Mouse (Mus musculus) ES-Bruce4 (cell line): ENCODE measurements around the gene Lamb3. TPM values are rescaled to one million over a fixed set of nuclear protein-coding genes. Genes with fewer than 3 reads are reported as not detected.

ENCODE experiments used
- H3K27ac ChIP-seq: 2 replicates; pipeline ENCODE4 v1.5.1; 2012; ENCODE audit warnings: low read length, inconsistent platforms; ENCODE audit not compliant: insufficient read depth
- H3K27me3 ChIP-seq: 2 replicates; pipeline ENCODE4 v1.6.1; 2012; ENCODE audit warnings: mild to moderate bottlenecking, low read length, inconsistent platforms; ENCODE audit not compliant: control insufficient read depth, poor library complexity, insufficient read depth, severe bottlenecking
- H3K36me3 ChIP-seq: 2 replicates; pipeline ENCODE4 v1.6.1; 2012; ENCODE audit warnings: inconsistent platforms, mild to moderate bottlenecking, low read length, moderate library complexity; ENCODE audit not compliant: control insufficient read depth, poor library complexity, insufficient read depth, severe bottlenecking
- H3K4me1 ChIP-seq: one replicate; pipeline ENCODE4 v1.8.1; 2011; ENCODE audit warnings: low read length; ENCODE audit not compliant: control insufficient read depth, insufficient read depth
- H3K4me3 ChIP-seq: 2 replicates; pipeline ENCODE4 v1.5.1; 2011; ENCODE audit warnings: low read depth, mild to moderate bottlenecking, low read length
- H3K9ac ChIP-seq: 2 replicates; pipeline ENCODE4 v1.6.1; 2012; ENCODE audit warnings: low read depth, mild to moderate bottlenecking, inconsistent platforms; ENCODE audit not compliant: poor library complexity, severe bottlenecking
- H3K9me3 ChIP-seq: replicated peaks from 2 replicates; pipeline ENCODE4 v1.6.1; 2012; ENCODE audit warnings: mild to moderate bottlenecking, low read length, inconsistent platforms; ENCODE audit not compliant: control insufficient read depth, poor library complexity, insufficient read depth, severe bottlenecking
- CTCF ChIP-seq: IDR thresholded peaks from one replicate; pipeline ENCODE4 v1.8.1; 2011; ENCODE audit warnings: low read depth, low read length
- EP300 ChIP-seq: IDR thresholded peaks from 2 replicates; pipeline ENCODE4 v1.6.1; 2011; ENCODE audit warnings: low read depth, low read length; ENCODE audit not compliant: insufficient read depth
- POLR2A ChIP-seq: IDR thresholded peaks from one replicate; pipeline ENCODE4 v1.8.1; 2011; ENCODE audit warnings: low read length; ENCODE audit not compliant: insufficient read depth
- polyA plus RNA-seq: library from polyadenylated mRNA; stranded (reverse); fragments of >200 nt; gene quantifications from 2 replicates; pipeline ENCODE4 v1.2.4, GENCODE M21; 2011; ENCODE audit warnings: low read depth; ENCODE audit not compliant: missing spikeins, insufficient read depth, insufficient read length

The Lamb3 gene
- polyA plus RNA-seq, 1 experiment, result 6.4 TPM

- Histone ChIP-seq H3K4me1 (no peaks in the 10 kb centered on the region), H3K9ac (no peak overlapping the region), H3K4me3 (no peak overlapping the region), H3K27me3 (no peaks in the 10 kb centered on the region), H3K27ac (no peak overlapping the region), H3K9me3 (no peaks in the 10 kb centered on the region), H3K36me3 (no peaks in the 10 kb centered on the region)
- TF ChIP-seq CTCF (no peak), EP300 (no peak), POLR2A (no peak)
These were observed 47.5 kb downstream of the Lamb3 start for GRCm38 (mm10) chr1:193255032-193255431.

- no peak overlapping the region for H3K9ac ChIP-seq
- H3K9me3 ChIP-seq, result no peaks in the 10 kb centered on the region
- TF ChIP-seq EP300 (no peak), POLR2A (no peak), CTCF (no peak)
- no peaks in the 10 kb centered on the region for H3K4me1 ChIP-seq
- no peaks in the 10 kb centered on the region for H3K36me3 ChIP-seq
- H3K27me3 ChIP-seq, result no peaks in the 10 kb centered on the region
- H3K27ac ChIP-seq, result no peak overlapping the region
- H3K4me3 ChIP-seq, result no peak overlapping the region
These were observed 48.2 kb downstream of the Lamb3 start for GRCm38 (mm10) chr1:193255488-193256288.

GRCm38 (mm10) chr1:193256289-193256577 lies 48.7 kb downstream of the Lamb3 start:
- Histone ChIP-seq H3K4me1 (no peaks in the 10 kb centered on the region), H3K36me3 (no peaks in the 10 kb centered on the region), H3K9me3 (no peaks in the 10 kb centered on the region), H3K9ac (no peak overlapping the region), H3K27me3 (no peaks in the 10 kb centered on the region), H3K4me3 (no peak overlapping the region), H3K27ac (no peak overlapping the region)
- TF ChIP-seq EP300 (no peak), POLR2A (no peak), CTCF (no peak)

DNA sequence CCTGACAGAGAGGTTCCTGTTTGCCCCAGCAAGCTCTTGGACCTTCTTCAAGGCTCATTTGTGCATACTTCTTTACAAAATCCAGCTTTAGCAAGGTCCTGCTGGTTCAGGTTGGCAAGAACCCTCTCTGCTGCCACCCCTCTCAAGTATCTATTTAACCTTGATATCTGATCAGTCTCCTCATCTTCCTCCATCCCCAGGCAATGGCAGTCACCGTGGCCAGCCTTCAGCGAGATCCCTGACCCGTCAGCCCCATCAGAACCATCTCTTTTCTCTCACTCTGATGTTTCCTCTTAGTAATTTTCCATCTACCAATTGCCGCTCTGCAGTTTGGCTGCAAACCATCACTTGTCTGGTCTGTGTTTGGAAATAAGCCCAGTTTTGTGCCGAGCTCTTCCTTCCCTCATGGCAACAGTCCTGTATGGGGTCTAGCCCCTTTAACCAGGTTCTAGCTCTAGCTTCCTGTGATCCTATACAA lies 49.2 kb downstream of the Lamb3 start:
- no peak for TF ChIP-seq POLR2A
- TF ChIP-seq CTCF, result no peak
- TF ChIP-seq EP300, result no peak

GRCm38 (mm10) chr1:193259559-193259958 lies 52.1 kb downstream of the Lamb3 start:
- TF ChIP-seq POLR2A, result no peak
- no peak for TF ChIP-seq EP300
- no peak for TF ChIP-seq CTCF
- Histone ChIP-seq H3K9me3 (no peaks in the 10 kb centered on the region), H3K27ac (no peak overlapping the region), H3K4me3 (no peak overlapping the region), H3K4me1 (no peaks in the 10 kb centered on the region), H3K9ac (no peak overlapping the region), H3K36me3 (no peaks in the 10 kb centered on the region), H3K27me3 (no peaks in the 10 kb centered on the region)

More for the DNA sequence above, 49.2 kb downstream of the Lamb3 start:
- Histone ChIP-seq H3K27me3 (no peaks in the 10 kb centered on the region), H3K27ac (no peak overlapping the region), H3K4me3 (no peak overlapping the region), H3K4me1 (no peaks in the 10 kb centered on the region), H3K9ac (no peak overlapping the region), H3K36me3 (no peaks in the 10 kb centered on the region), H3K9me3 (no peaks in the 10 kb centered on the region)

- no peaks in the 10 kb centered on the region for H3K9me3 ChIP-seq
- H3K36me3 ChIP-seq, result no peaks in the 10 kb centered on the region
- no peaks in the 10 kb centered on the region for H3K27me3 ChIP-seq
- no peak overlapping the region for H3K27ac ChIP-seq
- TF ChIP-seq EP300 (no peak), CTCF (no peak), POLR2A (no peak)
- no peak overlapping the region for H3K9ac ChIP-seq
- H3K4me1 ChIP-seq, result no peaks in the 10 kb centered on the region
- H3K4me3 ChIP-seq, result no peak overlapping the region
These were observed 54.5 kb downstream of the Lamb3 start for GRCm38 (mm10) chr1:193261897-193262548.
